24 mouse cellular contexts compared by ENCODE assay signal in the genomic region with DNA sequence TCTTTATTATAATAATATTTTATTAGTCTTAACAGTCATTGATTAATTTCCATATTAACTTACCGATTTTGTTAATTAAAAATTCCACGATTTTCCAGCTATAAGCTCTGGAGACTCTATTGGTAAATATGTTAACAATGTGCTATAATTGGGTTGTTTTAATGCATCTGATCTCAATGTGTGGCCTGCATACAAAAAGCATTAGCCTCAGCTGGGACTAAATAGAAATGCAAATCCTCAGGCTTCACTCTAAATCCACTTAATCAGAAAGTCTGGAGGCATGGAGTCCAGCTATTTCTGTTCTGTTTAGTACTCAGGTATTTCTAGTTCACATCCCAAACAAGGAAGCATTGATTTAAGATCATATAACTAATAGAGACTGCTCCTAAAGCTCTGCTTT.
"Had no signal": no experiment of that assay in that cellular context is flagged by ENCODE, and none has a peak within 500 bp of the region (broad histone marks: within the 10 kb centered on the region; RNA-seq: fewer than 3 reads in every experiment).

No protein-coding gene starts in this region.

- H3K4me3 ChIP-seq: heart, adult 2 months; heart, embryonic 13.5 days; heart, embryonic 15.5 days; kidney, embryonic 15.5 days; left cerebral cortex, adult 2 months; limb, embryonic 10.5 days; limb, embryonic 12.5 days had no signal

- H3K27ac ChIP-seq: heart, adult 2 months; heart, embryonic 13.5 days; heart, embryonic 15.5 days; kidney, embryonic 15.5 days; kidney, postnatal 0 days; left cerebral cortex, adult 2 months; limb, embryonic 10.5 days; limb, embryonic 12.5 days had no signal

- DNase-seq: forebrain, postnatal 0 days; gastrocnemius, postnatal 14 days; gastrocnemius, postnatal 36 days; heart, adult 11 months; heart, adult 2 months; heart, postnatal 14 days; heart, postnatal 36 days; kidney, adult 11 months; kidney, adult 2 months; kidney, adult 9 months; kidney, postnatal 14 days; kidney, postnatal 36 days; liver had no signal

- H3K9ac ChIP-seq: forebrain, postnatal 0 days; heart, embryonic 13.5 days; heart, embryonic 15.5 days; kidney, embryonic 15.5 days; limb, embryonic 12.5 days had no signal

- H3K9me3 ChIP-seq: heart, embryonic 13.5 days; heart, embryonic 15.5 days; kidney, embryonic 15.5 days; limb, embryonic 10.5 days; limb, embryonic 12.5 days had no signal

- H3K27me3 ChIP-seq: heart, embryonic 13.5 days; heart, embryonic 15.5 days; kidney, embryonic 15.5 days; limb, embryonic 12.5 days had no signal

- H3K36me3 ChIP-seq: heart, embryonic 13.5 days; heart, embryonic 15.5 days; kidney, embryonic 15.5 days; limb, embryonic 10.5 days; limb, embryonic 12.5 days had no signal

- ATAC-seq: forebrain, postnatal 0 days; hindbrain, embryonic 16.5 days; intestine, embryonic 16.5 days had no signal

- H3K4me2 ChIP-seq: heart, embryonic 11.5 days; heart, embryonic 13.5 days; heart, embryonic 15.5 days; kidney, embryonic 15.5 days; limb, embryonic 12.5 days; liver, embryonic 11.5 days had no signal

- H3K4me1 ChIP-seq: heart, embryonic 13.5 days; heart, embryonic 15.5 days; kidney, embryonic 15.5 days; limb, embryonic 10.5 days; limb, embryonic 12.5 days had no signal
